Mouse (Mus musculus) testis, adult 2 months (tissue): ENCODE measurements at regions not wholly inside any gene's neighbourhood (a gene's known extent, or its start where the extent isn't known, plus 50 kb on each side); places are given as distances from the start of the nearest gene placed in this dataset.

Experiments used
- CTCF ChIP-seq: fragments of 200-500 bp; IDR thresholded peaks from 2 replicates; pipeline ENCODE4 v1.5.1; 2012; ENCODE audit warnings: low read depth, mild to moderate bottlenecking, inconsistent platforms, low read length, moderate library complexity; ENCODE audit not compliant: control insufficient read depth, insufficient read depth, insufficient replicate concordance
- POLR2A ChIP-seq: fragments of 200-500 bp; IDR thresholded peaks from 2 replicates; pipeline ENCODE4 v1.6.1; 2012; ENCODE audit warnings: low read depth, mild to moderate bottlenecking, inconsistent platforms, low read length, moderate library complexity; ENCODE audit not compliant: control insufficient read depth

DNA sequence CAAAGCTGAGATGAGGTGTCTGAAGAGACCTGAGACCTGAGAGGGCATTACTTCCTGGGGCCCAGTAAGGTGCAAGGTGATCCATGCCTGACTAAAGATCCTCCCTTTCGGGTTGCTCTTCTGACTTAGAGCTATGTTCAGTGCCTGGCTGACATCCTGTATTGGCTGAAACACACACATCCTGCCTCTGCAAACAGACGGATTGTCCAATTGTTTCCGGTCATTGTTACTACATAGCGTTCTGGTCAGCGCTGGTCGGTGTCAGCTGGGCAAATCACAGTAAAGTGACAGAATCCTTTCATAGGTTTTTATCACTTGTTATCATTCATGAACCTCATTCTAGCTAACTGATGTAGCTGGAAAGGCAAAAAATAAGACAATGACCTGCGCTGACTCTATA is 109.7 kb downstream of the Axin2 start:
- TF ChIP-seq CTCF (no peak), POLR2A (no peak)
